Mouse (Mus musculus): ENCODE data around the gene Tbc1d10a.

Tbc1d10a gene

DNA sequence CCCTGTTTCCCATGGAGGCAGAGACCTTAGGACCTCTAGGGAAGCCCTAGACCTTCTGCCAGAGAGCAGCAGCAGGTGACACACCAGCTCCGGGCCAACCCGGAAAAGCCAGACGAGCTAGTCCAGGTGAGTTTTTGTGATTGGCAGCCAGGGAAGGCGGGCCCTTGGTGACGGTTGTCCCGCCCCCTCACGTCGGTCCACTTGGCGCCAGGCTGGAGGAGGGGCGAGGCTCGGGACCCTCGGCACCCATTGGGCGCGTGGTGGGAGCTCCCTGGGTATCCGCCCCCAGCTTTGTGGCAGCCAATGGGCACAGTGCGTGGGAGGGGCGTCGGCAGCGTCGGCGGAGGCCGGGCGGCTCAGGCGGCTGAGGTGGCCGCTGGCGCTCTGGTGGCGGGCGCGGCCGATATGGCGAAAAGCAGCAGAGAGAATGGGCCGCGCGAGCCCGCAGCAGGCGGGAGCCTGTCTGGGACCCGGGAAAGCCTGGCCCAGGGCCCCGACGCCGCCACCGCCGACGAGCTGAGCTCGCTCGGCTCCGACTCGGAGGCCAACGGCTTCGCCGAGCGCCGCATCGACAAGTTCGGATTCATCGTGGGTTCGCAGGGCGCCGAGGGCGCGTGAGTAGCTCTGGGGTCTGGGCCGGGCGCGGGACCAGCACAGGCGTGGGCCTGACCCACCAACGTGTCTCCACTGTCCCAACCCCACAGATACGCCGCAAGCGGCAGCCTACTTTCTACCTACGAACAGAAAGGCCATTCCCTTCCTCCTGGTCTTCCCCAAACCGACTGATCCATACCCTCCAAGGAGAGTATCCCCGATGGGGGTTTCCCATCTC lies at the start of gene Tbc1d10a:
Gene Tbc1d10a, plus strand, starts transcription at position 304 of the 832 bp plus-strand sequence.
- peak; percentile 96 for DNase-seq (ENCODE audit: low spot score in 2 of 2)

DNA sequence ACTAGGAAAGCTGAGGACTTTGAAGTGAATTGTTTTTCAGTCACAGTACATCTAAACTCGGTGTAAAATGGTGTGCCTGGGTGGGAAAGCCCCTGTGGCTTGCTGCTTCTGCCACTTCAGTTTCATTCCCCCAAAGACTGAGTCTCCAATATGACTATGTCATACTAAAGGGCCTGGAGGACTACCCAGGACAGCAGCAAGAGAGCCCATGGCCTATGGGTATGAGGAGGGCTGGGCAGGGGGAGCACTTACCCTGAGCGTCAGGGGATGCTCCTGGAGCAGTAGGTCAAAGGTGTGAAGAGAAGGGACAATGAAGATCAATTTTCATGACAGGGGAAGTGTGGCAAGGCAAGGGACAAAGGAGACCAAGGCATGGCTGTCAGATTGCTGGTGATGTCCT lies 47.6 kb upstream of the Tbc1d10a start:
- DNase-seq (ENCODE audit: low spot score in 2 of 2): no peak

DNA sequence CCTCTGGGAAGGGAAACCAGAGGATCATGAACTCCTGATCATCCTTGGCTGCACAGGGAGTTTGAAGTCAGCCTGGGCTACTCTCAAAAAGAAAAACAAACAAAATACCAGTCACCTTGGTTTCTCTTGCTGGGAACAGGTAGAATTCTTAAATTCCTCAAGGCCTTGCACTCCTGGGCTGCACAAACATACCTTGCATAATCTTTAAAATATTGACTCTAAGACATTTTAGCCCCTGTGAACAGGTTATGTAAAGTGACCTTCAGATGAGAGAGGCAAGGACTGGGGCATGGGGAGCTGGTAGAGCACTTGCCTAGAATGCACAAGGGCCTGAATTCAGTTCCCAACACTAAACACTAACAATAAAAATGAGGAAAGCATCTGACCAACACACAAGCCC lies 45.1 kb upstream of the Tbc1d10a start:
- DNase-seq (ENCODE audit: low spot score in 2 of 2): no peak

DNA sequence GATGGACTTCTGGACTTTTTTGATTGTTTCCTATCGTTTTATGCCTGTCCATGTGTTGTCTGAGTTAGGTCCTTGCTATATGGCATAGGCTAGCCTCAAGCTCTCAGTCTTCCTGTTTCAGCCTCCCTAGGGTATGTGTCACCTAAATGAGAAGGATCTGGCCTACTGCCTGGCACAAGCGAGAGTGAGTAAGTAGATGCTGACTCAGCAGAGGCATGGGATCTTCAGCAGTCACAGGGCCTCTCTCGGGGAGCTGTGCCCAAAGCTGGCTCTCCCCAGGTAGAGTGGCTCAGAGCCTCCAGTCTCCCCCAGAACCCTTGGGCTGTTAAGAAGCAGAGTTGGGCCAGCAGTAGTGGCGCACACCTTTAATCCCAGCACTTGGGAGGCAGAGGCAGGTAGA lies 44.2 kb upstream of the Tbc1d10a start:
- DNase-seq (ENCODE audit: low spot score in 2 of 2): no peak

DNA sequence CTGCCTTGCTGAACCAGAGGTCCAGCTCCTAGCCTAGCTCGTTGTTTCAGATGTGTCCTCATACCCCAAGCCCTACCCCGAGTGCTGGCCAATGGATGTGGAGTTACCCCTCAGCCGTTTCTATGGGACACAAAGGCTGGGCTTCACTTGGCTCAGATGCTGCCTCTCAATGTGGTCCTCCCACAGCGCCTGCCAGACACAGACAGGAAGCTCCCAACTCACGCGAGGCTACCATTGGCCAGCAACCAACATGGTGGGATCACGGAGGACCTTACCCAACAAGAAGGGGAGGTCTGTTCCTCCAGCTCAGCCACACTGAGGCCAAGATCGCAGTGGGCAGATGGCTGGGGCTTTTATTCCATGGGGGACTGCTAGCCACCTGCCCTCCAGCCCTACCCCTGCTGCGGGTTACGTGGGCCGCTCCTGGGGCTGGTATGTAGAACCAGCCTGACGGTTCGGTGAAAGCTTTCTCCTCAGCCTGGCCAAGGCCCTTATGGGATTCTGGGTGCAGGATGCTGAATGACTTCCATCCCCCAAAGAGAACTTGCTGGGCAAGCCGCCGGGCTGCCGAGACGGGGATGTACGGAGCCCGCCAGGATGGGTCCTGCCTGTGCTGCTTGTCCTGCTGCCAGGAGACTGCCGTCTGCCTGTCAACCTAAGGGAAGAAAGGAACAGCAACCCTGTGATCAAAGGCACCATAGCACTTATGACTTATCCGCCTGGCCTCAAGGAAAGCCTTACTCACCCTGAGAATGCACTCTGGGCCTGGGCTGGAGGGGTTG lies 43.1 kb upstream of the Tbc1d10a start:
- DNase-seq (ENCODE audit: low spot score in 2 of 2): no peak

DNA sequence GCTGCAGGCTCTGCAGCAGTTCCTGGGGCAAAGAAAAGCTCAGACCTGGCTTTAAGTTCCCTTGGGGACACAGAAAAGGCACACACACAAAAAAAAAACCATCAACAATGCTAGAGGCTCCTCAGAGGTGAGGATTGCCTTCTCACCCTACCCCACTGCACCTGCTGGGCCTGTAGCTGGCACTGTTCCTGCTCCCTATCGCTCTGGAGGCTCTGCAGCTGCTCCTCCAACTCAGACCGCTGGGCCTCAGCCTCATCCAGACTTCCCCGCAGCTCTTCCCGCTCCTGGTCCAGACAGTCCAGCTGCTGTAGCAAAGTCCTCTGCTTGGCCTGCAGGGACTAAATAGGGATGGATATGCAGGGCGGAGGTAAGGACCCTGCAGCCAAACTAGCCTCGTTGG lies 40.2 kb upstream of the Tbc1d10a start:
- no peak for DNase-seq (ENCODE audit: low spot score in 2 of 2)

DNA sequence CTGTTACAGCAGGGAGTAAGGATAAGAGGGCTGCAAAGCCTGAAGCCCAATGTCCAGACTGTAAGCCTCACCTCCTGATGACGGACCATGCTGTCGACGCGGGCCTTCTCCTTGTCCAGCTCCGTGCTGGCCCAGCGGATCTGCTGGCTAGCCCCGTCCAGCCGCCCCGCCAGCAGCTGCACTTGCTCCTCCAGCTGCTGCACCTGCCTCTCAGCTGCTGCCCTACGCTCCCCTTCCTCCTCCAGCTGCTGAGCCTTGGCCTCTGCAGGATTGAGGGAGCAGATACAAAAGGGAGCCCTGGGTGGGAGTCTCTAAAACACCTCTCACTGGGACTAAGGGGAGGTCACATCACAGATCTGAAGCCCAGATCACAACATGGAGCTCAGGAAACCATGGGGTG lies 39.5 kb upstream of the Tbc1d10a start:
- no peak for DNase-seq (ENCODE audit: low spot score in 2 of 2)

DNA sequence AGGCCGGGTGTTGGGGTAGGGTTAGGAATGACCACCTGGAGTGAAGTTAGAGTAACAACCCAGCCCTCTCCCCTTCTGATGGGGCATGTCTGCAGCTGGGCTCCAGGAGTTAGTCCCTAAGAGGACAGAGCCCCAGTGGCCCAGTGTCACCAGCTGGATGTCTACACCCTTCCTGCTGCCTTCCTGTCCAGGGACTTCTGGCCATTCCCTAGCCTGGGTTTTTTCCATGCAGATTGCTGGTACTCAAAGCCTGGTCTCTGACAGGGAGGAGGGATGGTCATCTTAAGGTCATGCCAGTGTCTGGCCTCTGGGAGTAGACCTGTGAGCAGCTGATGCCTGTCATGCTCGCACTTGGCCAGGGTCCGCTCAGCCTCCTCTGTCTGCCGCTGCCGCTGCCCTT lies 38.5 kb upstream of the Tbc1d10a start:
- DNase-seq (ENCODE audit: low spot score in 2 of 2): no peak

DNA sequence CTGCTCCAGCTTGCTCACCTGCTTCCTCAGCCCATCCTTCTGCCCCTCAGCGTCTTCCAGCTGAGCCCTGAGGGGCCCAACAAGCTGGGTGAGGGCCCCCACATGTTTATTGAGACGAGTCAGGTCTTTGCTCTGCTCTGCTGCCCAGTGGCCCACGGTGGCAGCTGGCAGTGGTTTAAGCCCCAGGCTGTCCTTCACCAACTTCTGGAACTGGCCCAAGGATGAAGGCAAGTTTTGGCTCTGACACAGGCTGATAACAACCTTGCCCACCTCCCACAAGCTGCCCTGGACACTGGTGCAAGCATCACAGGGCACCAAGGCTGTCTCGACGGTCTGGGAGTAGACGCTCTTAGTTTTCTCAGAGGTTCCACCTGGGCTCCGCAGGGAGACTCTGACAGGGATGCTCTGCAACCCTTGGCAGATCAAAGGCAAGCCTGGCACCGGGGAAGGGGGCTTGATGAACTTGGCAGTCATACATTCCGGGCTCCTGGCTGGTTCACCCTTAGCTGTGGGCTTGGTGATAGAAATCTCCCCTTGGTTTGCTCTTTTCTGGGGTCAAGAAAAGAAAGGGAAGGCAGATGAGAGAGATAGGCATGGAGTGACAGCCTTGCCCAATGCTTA lies 37.9 kb upstream of the Tbc1d10a start:
- no peak for DNase-seq (ENCODE audit: low spot score in 2 of 2)

DNA sequence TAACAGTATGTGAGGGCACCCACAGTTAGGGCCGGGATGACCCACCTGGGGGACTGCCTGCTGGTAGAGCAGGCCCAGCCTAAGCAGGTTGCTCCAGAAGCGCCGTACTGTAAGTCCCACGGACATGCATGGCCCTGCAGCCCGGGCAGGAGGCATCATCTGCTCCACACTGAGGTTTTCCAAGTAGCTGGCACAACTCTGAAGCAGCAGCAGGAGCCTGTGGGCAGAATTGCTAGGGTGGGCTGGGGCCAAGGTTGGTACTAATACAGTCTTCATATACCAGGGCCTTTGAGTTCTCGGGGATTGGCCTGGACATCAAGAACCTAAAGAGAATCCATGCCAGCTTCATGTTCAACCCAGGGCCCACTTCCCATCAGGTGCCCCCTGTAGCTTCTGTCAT lies 36.7 kb upstream of the Tbc1d10a start:
- DNase-seq (ENCODE audit: low spot score in 2 of 2): no peak

DNA sequence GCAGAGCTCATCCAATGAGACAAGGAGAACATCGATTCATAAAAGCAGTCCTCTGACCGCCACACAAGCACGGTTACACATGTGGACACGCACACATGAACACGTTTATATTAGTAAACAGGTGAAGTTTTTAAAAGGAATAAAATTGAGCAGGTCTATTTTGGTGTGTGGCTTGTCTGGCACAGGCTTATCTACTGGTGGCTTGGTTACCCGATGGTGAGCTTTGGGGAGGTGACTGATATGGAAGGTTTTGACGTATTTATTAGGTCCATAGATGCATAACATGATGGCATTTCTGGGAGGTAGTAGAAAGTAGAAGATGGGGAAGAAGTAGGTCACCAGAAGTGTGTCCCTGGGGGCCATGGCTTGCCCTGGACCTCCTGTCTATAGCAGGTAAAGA lies 32.9 kb upstream of the Tbc1d10a start:
- DNase-seq (ENCODE audit: low spot score in 2 of 2): no peak

DNA sequence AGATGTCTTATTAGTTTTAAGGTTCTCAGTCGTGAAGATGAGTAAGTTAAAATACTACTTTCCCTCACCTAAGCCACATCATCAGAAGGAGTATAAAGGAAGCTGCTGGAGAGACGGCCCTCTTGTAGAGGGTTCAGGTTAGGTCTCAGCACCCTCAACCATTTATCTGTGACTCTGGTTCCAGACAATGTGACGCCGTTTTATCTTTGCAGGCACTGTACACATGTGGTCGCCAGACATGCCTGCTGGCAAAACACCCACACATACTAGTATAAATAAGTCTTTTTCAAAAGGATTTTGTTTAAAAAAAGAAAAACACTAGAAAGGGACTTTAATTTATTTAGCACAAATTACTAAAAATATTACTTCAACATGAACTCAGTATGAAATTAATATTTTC lies 30.9 kb upstream of the Tbc1d10a start:
- no peak for DNase-seq (ENCODE audit: low spot score in 2 of 2)

DNA sequence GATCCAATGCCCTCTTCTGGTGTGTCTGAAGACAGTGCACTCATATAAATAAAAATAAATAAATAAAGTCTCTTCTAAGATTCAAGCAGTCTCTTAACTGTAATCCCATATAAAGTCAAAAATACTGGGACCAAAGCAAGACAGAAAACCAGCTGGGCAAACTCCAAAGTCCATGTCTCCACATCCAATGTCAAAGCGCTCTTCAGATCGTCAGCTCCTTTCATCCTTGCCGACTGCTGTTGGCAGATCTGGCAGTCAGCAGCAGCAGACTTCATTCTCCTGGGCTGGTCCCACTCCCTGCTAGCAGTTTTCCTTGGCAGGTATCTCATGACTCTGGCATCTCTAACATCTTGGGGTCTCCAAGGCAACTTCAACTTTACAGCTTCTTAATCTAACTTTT lies 27.9 kb upstream of the Tbc1d10a start:
- no peak for DNase-seq (ENCODE audit: low spot score in 2 of 2)

DNA sequence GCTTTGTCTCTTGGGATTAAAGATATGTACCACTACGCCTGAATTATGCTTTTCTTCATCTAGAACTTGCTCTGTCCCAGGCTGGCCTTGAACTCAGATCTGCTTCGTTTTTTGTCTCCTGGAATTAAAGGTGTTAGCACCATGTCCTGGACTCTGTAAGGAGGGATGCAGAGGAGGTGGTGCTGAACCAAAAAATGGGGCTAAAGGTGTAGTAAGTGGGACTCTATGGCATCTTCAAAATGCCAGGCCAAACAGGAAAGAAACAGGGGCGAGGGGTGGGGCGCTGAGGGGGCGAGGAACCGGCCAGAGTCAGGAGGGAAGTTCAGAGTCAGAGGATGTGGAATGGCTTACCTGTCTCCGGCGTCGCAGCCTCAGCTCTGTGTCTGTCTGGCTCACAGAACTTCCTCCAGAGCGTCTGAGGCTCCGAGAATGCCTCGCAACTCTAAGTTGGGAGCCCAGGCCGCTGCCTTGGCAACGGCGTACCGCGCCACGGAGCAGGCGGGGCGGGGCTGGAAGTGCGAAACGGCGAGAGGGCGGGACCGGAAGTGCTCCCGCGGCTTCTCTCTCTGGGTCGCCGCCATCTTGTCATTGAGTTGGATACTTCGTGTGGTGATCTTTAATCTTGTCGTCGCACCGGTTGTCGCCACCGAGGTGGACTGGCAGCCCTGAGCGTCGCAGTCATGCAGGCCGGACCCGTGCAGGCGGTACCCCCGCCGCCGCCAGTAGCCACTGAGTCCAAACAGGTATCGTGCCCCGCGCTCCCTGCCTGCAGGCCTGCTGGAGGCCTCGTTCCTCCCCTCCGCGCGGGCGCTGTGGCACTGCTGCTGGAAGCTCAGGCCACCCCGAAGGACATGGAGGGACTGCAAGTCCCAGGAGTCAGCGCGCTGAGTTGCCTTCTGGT lies 26.5 kb upstream of the Tbc1d10a start, which contains the start of the genes Ccdc157 and Sf3a1:
Gene Ccdc157, minus strand, starts transcription at position 486 of the 901 bp plus-strand sequence.
Gene Sf3a1, plus strand, starts transcription at position 543 of the 901 bp plus-strand sequence.
- DNase-seq (ENCODE audit: low spot score in 2 of 2): peak; percentile 85 to 91

DNA sequence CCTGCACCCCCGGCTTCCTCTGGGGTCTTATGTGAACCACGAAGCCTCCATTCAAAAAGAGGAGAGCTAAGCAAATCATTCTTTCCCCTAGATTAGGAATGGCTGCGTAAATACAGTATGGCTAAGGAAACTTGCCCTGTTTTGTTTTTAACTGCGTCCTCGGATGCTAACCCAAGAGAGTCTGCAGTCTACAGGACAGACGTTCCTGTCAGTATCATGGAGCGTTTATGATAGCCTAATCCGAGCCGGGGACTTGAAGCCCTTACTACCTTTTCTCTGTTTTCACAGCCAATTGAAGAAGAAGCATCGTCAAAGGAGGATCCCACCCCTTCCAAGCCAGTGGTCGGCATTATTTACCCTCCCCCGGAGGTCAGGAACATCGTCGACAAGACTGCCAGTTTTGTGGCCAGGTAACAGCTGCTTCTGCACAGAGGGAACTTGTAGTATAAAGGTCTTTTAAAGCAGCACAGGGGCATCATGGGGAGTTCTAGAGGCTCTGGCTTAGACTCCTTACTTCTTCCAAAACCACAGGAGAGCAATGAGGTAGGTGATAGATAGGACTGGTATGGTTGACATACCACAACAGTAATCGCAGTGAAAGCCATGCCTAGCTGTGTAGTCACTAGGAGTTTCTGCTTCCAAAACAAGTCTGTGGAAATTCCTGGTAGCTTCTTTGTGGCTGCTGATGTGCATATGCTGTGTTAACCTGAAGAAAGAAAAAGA lies 25.7 kb upstream of the Tbc1d10a start:
- no peak for DNase-seq (ENCODE audit: low spot score in 2 of 2)

DNA sequence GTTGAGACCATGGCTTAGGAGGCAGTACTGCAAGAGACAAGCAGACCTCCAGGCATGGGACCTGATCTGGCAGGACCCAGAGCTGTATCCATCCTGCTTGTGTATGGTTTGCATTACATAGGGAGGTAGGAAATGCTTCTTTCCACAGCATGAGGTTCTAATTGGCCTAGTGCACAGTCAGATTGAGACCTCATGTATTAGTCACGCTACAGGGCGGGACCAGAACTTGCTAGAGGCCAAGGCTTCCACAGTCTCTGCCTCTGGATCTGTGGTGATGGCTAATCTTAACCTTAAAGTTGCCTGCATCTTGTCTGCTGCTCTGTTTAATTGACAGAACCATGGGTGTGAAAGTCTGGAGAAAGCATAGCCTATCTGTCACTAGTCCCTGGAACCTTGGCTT lies 21.9 kb upstream of the Tbc1d10a start:
- DNase-seq (ENCODE audit: low spot score in 2 of 2): no peak

DNA sequence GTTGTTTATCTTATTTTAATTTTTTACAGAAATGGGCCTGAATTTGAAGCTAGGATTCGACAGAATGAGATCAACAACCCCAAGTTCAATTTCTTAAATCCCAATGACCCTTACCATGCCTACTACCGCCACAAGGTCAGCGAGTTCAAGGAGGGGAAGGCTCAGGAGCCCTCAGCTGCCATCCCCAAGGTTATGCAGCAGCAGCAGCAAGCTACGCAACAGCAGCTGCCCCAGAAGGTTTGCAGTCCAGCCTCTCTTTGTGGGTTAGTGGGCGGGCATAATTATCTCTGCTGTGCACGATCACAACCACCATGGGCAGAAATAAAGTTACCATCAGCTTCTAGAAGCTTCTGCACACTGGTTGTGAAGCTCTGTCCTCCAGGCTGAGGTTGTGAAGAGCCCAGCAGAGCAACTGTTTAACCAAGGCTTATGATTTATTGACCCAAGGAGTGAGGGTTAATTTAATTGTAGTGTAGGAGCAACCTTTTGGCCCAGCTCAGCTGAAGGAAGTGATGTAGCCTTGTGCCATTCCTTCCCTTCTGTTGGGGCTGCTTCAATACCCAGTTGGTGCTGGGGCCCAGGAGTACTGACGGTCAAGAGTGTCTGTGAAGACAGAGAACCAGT lies 20.0 kb upstream of the Tbc1d10a start:
- no peak for DNase-seq (ENCODE audit: low spot score in 2 of 2)

DNA sequence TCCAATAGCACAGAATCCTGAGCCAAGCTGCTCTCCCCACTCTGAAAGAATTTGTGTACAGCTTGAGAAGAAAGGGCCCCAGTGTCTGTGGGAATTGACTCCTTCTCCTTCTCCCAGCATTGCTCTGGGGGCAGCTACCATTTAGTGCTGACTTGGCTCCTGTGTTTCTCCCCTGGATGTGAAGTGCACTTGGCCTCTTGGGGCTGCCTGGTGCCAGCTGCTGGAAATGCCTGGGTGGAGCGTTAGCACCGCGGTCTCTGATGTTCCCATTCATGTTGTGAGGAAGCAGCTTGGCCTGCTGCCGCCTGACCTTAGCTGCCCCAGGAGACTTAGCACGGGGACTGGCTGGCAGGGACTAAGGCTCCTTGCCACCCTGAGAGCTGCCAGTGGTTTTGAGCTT lies 12.0 kb upstream of the Tbc1d10a start:
- DNase-seq (ENCODE audit: low spot score in 2 of 2): peak; percentile 40 to 74

DNA sequence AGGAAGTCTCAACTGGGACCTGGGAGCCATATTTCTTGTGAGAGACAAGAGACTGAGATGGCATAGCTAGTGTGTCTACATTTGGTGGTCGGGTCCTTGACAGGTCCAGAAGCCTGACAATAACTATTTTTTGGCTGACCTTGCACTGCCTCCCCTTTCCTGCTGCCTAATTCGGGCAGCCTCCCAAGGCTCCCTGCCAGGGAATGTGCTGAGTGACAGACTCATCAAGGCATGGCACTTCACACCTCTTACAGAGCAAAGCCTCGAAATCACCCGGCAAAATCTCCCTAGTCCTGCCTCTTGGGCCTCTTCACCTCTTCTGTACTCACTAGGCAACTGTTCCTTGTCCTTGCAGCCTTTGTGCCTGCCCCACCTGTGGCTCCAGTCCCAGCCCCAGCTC lies 8.9 kb upstream of the Tbc1d10a start:
- no peak for DNase-seq (ENCODE audit: low spot score in 2 of 2)

DNA sequence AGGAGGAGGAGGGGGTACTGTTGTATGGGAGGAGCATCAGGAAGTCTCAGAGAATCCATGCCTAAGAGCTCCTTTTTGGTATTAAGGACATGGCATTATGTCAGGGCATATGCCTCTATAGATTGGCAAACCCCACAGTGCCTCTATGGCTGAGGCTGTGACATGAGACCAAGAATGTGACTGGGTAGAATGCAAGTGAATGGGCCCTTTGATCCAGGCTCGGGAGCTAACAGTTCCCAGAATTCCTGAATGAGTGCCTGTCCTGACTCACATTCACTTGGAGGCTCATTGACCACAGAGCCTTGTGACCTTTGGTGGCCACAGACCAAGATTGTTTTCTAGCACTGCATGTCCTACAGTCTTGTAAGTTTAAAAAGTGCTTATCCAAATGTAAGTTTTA lies 4.5 kb upstream of the Tbc1d10a start:
- no peak for DNase-seq (ENCODE audit: low spot score in 2 of 2)
